Mouse (Mus musculus) embryo, embryonic 10 days (tissue): Measurements from ENCODE around the gene Tmem164.

Experiments
- DNase-seq: peaks from one replicate; pipeline ENCODE4 v3.0.0-alpha.2; 2015; ENCODE audit warnings: low spot score

The Tmem164 gene

GRCm38 (mm10) chrX:142748574-142748973 is 67.4 kb downstream of the Tmem164 start:
- DNase-seq, result no peak

- no peak for DNase-seq
Observed at GRCm38 (mm10) chrX:142750775-142751174, 69.6 kb downstream of the Tmem164 start.

DNA sequence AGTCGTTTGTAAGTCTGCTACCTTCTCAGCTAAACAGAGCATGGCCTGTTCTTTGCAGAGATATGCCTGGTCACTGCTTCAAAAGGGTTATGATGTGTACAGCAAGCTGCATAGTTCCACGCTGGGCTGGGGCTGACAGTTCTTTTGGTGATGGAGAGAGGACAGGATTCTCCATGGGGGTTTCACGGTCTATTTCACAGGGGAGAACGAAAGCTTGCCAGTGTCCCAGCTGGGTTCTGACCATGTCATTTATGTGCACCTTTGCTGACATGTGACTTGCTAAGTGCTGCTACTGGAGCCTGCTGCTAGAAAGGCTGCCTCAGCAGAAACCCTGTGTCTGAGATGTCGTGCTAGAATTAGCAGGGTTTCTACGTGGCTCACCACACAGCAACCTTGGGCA is 74.3 kb downstream of the Tmem164 start:
- DNase-seq, result no peak

DNA sequence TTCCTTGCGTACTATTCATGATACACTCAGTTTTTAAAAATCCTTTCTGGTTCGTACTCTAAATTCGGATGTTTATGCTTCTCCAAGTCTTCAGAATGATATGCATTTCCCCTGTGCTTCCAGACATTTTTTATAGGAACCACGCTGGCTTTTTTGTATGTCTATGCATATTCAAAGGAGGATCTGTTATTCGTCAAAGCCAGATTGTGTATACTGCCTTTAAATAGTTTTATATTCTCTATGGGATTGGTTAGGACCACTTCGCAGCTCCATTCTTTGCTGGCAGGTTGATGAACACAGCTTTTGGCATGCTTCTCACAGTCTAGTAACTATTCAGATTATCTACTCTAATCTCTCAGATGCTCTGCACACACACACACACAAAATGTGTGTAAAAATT is 79.2 kb downstream of the Tmem164 start:
- DNase-seq, result no peak

GRCm38 (mm10) chrX:142763337-142763736 is 82.1 kb downstream of the Tmem164 start:
- no peak for DNase-seq

- no peak for DNase-seq
Observed at GRCm38 (mm10) chrX:142769698-142770097, 88.5 kb downstream of the Tmem164 start.

DNA sequence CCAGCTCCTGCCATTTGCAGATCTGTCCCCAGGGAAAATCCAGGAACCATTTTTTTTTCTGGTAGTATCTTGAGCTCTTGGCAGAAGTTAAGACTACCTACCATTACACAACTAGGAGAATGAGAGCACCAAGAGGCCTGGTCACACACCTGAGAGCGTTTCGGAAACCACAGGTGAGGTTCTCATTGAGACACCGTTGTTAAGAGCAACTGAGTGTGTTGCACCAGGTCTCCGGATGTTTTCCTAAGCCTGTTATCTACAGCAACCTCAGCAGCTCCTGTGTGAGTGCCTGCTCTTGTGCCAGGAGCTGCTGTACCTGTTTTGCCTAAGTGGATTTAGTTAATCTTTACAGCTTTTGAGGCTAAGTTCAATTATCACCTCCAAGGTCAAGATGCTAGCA is 92.5 kb downstream of the Tmem164 start:
- no peak for DNase-seq

- DNase-seq, result no peak
Observed at GRCm38 (mm10) chrX:142776131-142776530, 94.9 kb downstream of the Tmem164 start.

- no peak for DNase-seq
Observed at GRCm38 (mm10) chrX:142778638-142779037, 97.4 kb downstream of the Tmem164 start.

GRCm38 (mm10) chrX:142786160-142787052 is 105.2 kb downstream of the Tmem164 start:
- no peak for DNase-seq

- DNase-seq, result no peak
Observed at GRCm38 (mm10) chrX:142792185-142792584, 111.0 kb downstream of the Tmem164 start.

GRCm38 (mm10) chrX:142794069-142794610 is 112.9 kb downstream of the Tmem164 start:
- DNase-seq, result no peak

GRCm38 (mm10) chrX:142804596-142804995 is 123.4 kb downstream of the Tmem164 start:
- DNase-seq, result no peak

GRCm38 (mm10) chrX:142806126-142806525 is 124.9 kb downstream of the Tmem164 start:
- DNase-seq, result no peak

DNA sequence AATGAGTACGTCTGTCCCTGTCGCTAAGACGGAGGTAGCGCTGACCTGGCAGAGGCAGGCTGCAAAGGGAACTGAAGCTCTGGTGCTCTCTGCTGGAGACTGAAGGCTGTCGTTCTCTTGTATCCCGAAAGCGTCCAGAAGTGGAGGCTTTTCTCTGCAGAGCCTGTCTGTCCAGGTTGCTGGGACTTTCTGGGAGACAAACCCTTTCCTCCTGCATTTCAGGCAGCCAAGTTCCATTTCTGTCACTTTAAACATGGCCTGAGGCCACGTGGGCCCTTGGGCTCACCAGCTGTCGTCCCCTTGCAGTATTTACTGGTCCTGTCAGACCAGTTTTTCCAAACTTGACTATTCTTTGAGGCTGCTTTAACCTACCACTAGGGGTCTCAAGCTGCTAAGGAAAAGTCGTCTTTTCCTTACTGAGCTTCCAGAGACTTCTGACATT is 125.4 kb downstream of the Tmem164 start:
- peak; percentile 44 for DNase-seq

GRCm38 (mm10) chrX:142808411-142808810 is 127.2 kb downstream of the Tmem164 start:
- DNase-seq, result peak; percentile 58

- peak; percentile 63 for DNase-seq
Observed at GRCm38 (mm10) chrX:142813146-142813545, 131.9 kb downstream of the Tmem164 start.

DNA sequence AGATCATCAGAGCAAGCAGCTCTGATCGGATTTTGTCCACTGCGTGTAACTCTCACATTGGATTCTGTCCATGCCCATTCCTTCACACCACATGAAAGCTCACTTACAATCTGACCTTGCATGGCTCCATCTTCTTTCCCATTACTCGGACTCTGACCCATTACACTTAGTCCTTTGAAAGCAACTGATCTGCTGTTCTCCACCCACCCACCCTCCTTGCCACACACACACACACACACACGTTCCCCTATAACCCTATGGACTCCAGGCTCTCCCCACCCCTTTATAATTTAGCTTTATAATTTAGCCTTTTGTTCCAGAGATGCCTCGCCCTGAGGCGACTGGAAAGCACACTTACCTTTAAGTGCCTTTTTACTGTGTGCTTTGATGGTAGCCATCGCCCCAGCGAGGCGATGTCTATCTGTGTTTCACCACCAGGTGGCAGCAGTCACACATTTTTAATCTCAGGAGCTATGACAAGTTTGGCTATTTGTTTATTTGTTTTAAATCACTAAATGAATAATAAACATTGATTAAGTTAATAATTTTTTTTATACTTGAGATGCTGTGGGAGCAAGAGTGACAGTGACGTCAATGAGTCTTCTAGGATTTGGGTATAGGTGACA is 137.0 kb downstream of the Tmem164 start:
- DNase-seq, result peak; percentile 49

DNA sequence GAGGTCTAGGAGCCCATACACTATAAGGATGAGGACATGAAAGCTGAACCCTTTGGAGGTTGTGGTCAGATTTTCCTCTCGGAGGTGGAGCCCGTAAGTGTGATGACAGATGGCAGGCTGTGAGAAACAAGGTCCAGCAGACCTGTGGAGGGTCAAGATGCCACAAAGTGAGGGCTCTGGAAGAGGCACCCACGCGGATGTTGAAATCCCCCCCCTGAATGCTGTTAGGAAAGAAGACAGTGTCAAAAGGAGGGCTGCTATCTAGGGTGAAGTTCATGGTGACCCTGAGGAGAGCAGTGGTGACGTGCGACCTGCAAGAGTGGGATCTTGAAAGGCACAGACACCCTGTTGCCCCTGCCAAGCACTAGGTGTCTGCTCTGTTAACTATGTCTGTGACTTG is 140.0 kb downstream of the Tmem164 start:
- DNase-seq, result no peak

- DNase-seq, result peak; percentile 30
Observed at GRCm38 (mm10) chrX:142821846-142822245, 140.6 kb downstream of the Tmem164 start.

DNA sequence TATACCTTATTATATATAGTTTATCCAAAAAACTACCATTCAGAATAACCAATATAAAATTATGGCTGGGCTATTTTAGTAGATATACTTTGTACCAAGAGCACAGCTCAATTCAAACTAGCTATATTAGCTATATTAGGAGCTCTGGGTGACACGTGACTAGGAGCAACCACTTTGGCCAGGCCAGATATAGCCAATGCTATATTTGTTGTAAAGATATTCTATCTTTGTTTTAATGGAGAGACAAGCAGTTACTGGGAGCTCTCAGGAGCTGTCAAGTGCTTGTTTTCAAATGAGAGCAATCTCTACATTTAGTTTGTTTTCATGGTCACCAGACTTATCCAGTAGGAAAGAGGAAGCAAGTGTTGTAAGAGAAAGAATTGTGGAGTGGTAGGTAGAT is 144.1 kb downstream of the Tmem164 start:
- no peak for DNase-seq

DNA sequence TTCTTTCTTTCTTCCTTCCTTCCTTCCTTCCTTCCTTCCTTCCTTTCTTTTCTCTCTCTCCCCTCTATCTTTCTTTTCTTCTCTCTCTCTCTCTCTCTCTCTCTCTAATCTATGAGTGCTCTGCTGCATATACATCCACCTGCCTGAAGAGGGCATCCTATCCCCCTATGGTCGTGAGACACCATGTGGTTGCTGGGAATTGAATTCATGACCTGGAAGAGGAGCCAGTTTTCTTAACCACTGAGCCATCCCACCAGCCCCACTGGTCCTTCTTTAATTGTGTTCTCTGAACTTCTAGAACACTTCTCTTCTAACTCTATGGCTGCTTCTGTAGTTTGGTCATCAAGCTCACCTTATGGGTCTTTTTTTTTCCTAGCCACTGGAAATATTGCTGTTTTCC is 146.4 kb downstream of the Tmem164 start:
- DNase-seq, result no peak
